Mouse (Mus musculus) ZHBTc4 (cell line): ENCODE measurements around the gene Thoc5.

ENCODE experiments used
- DNase-seq: peaks from one replicate; pipeline ENCODE4 v3.0.0-alpha.2; 2011; ENCODE audit warnings: low read depth, low spot score

Thoc5 gene

DNA sequence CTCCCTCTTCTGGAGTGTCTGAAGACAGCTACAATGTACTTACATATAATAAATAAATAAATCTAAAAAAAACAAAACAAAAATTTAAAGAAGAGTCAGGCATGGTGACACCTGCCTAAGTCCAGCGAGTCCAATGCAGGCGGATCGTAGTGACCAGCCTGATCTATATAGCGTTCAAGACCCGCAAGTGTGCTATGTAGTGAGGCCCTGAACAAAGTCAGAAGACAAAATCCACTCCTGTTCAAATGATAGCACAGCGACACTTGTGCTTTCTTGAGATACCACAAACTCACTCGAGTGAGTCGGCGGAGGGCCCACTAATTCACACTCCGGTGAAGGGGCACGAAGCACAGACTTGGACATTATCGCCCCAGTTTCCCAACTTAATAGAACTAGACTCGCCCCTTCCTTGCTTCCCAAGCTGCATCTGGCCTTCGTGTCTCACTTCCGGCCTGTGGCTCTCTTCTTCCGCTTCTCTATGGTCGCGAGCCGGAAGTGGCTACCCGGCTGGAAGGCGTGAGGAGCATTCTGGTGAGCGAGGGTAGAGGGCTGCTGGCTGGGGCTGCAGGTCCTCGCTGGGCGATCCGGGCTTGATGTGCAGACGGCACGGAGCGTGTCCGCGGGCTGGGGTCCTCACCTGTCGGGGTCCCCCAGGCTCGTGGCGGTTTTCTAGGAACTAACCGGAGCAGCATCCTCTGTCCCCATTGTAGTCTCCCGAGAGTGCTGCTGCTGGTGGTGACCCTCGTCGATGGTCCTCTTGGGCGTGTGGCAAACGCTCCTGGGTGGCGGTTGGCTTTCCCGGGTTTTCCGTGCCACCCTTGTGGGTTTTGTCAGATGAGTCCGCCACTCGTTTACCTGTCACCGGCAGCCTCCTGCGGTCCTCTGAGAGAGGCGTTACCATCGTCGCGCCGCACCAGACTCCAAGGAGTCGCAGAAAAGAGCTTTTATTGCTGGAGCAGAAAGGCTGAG is at the start of gene Thoc5:
Gene Thoc5, plus strand, starts transcription at position 473 of the 969 bp plus-strand sequence.
- DNase-seq = peak; percentile 84

DNA sequence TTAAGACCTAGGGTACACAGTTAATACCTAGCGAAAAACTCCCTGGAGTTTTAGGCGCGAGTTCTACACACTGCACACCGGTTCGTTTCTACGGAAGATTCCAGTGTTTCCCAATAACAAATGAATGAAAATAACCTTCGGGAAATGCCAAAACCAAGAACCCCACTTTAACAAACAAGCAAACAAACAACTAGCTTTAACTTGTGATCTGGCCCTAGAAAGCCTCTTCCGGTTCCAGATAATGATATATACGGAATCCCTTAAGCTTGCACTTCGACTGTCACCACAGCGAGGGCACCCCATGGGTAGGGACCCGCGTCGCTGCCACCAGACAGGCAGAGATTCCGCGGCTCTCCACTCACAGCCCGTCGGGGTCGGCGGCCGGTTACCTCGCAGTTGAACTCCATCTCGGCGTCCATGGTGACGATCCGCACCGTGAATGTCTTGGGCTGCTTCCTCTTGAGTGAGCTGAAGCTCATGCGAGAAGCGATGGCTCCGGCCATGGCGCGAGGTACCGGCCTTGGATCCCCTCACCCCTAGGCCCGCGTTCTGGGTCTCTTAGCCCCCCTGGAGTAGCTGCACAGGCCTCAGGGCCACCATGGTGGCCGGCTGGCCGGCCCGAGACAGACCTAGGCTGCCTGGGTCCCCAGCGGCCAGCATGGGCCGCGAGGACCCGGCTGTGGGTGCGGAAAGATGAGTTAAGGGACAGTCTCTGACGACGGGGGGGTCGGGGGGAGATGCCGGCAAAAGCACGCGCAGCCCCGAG is 46.5 kb upstream of the Thoc5 start:
- DNase-seq = peak; percentile 57

DNA sequence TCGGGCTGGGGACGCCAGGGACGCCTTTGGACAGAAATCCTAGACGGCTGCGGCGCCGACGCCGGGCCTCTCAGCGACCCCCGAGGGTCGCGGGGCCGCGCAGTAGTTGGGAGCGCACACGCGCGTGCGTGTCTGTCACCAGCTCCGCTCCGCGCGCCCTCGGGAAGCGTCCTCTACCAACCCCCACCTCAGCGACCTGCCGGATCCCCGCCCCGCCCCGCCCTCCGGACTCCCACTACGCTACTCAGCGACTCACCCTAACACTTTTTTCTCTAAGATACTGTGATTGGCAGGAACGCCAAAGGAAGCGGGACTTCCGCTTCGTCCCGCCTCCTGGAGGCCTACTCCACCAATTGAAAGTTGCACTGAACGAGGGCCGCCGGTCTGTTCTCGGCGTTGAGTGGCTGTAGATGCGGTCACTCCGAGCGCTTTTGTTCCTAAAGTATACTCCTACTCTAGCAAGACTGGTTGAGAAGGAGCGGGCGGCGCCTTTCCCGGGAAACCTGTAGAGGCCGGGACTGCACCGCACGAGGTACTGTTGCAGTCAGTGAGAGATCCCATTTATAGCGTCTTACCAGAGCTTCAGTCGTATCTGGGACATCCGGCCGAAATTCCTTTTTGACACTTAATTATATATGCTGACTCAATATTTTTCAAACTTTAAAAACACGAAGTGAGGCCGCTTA is 45.7 kb upstream of the Thoc5 start, which contains the start of gene Nf2:
Gene Nf2, minus strand, starts transcription at position 279 of the 686 bp plus-strand sequence.
- DNase-seq = peak; percentile 100

GRCm38 (mm10) chr11:4850404-4850803 is 44.7 kb upstream of the Thoc5 start:
- no peak for DNase-seq

DNA sequence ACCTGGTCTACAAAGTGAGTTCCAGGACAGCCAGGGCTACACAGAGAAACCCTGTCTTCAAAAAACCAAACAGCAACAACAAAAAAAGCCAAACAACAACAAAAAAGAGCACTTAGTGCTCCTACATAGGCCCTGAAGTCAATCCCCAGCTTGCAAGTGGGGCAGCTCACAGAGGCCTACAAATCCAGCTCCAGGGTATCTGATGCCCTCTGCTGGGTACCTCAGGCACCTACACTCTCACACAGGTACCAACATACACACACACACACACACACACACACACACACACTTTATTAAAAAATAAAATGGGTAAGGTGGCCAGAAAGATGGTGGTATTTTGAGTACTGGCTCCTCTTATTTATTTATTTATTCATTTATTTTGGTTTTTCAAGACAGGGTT is 42.1 kb upstream of the Thoc5 start:
- peak; percentile 78 for DNase-seq

- DNase-seq = no peak
These were observed 40.9 kb upstream of the Thoc5 start for GRCm38 (mm10) chr11:4854181-4854580.

DNA sequence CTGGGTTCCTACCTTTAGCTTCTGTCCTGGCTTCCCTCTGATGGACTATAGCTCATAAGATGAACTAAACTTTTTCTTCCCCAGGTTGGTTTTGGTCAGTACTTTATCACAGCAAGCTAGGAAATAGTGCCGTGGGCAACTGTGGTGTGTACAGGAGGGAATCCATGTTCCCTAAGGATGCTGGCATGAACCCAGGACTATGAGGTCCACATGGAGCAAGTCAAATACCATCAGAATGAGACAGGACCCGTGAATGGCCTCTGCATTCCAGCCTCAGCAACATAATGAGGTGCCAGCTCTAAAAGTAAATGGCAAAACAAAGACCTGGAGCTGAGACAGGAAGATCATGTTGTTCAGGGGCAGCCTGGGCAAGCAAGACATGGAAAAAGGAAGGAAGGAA is 36.7 kb upstream of the Thoc5 start:
- DNase-seq = no peak

GRCm38 (mm10) chr11:4860986-4861385 is 34.1 kb upstream of the Thoc5 start:
- peak; percentile 38 for DNase-seq

GRCm38 (mm10) chr11:4861816-4862604 is 33.1 kb upstream of the Thoc5 start:
- DNase-seq = peak; percentile 55

DNA sequence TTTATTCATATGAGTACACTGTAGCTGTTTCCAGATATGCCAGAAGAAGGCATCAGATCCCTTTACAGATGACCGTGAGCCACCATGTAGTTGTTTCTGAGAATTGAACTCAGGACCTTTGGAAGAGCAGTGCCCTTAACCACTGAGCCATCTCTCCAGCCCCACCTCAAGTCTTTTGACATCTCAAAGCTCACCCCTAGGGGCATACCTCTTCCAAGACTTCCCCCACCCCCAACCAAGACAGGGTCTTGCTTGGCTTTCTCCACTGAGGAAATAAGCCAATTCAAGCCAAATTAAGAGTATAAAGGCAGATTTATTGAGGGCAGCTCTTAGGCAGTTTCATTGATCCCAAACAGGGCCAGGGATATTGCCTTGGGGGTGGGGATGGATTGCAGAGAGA is 32.4 kb upstream of the Thoc5 start:
- no peak for DNase-seq

DNA sequence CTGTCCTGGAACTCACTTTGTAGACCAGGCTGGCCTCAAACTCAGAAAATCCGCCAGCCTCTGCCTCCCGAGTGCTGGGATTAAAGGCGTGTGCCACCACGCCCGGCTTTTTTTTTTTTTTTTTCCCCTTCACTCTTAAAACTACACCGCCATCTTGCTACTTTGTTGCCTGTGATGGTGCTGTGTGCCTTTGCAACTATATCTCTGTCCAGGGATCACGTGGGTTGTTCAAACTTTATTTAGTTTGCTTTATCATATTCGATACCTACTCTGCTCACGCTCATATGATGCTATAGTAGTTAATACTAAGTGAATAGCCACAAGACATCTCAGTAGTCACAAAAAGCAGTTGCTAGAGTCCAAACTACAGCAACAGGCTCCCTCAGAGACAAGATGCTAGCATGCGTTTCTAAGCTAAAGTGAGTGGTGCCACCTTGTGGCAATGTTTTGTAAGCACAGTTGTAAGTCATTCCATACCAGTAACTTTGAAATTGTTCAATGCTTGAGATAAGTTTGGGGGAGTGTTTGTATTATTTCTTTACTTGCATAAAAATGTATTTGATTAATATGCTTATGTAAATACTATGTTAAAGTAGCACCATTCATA is 29.4 kb upstream of the Thoc5 start:
- DNase-seq = peak; percentile 88

GRCm38 (mm10) chr11:4873755-4874475 is 21.2 kb upstream of the Thoc5 start, which contains the start of gene Nipsnap1:
TSS of gene Nipsnap1 (plus strand) at chr11:4873951.
- DNase-seq = peak; percentile 93

DNA sequence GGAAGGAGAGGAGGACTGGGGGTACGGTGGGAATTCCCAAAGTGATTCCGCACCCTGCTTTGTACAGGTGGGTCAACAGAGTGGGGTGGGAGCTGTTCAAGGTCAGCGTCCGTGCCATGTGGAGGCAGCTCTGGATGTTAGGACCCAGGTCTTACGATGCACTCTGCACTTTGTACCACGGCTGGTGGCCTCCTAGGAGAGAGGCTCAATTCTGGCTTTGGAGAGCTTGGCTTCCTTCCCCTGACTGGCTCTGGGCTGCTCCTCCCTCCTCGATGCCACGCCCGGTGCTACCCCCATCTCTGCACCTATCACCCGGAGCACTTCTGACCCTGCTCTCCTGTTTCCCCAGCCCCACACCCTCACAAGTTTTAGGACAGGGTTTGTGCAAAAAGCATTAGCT is 20.6 kb upstream of the Thoc5 start:
- peak; percentile 55 for DNase-seq

- no peak for DNase-seq
These were observed 14.0 kb upstream of the Thoc5 start for GRCm38 (mm10) chr11:4881087-4881486.

- DNase-seq = peak; percentile 88
These were observed 12.1 kb upstream of the Thoc5 start for GRCm38 (mm10) chr11:4882892-4883627.

GRCm38 (mm10) chr11:4885385-4885903 is 9.7 kb upstream of the Thoc5 start:
- peak; percentile 74 for DNase-seq

DNA sequence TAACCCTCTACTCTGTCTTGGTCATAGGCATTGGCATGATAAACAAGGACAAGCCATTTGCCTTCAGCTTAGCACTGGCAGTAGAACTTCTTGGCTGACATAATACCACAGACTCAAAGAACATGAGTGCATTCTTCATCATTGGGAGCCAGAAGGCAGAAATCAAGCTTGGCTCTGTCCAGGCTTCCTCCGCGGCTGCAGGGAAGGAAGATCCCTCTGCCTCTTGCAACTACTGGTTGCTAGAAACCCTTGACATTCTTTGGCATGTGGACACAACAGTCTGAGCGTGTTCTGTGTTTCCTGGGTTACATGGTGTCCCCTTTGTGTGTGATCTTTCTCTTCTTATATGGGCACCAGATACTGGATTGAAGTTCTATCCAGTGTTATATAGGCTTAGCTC is 8.1 kb upstream of the Thoc5 start:
- DNase-seq = no peak

DNA sequence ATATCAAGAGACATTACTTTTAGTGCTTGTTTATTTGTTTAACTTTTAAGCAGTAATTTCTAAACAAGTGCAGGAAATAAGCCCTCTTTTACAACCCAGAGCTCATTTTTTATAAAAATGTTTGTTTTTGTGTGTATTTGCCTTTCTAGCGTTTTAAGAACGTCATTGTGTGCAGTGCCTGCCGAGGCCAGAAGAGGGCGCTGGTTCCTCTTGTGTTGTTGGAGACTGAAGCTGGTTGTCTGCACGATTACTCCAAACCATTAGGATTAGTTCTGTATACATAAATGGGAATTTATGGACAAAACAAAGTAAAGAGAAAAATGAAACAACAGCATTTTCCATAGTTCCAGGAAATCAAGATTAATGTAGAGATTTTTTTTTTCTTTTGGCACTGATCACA is 5.3 kb downstream of the Thoc5 start:
- peak; percentile 86 for DNase-seq

DNA sequence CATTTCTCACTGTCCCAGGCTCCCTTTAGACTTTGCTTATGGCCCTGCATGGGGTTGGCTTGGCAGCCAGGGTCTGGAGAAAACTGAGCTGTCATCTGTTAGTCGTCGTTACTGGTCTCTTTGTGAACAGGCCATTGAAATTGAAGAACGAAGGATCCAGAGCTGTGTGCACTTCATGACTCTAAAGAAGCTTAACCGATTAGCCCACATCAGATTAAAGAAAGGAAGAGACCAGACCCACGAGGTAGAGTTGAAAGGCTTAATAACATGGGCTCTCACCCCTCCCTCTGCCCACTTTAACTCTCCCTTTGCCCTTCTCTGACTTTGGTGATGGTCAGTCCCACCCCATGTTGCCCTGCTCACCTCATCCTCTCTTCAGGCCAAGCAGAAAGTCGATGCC is 6.8 kb downstream of the Thoc5 start:
- no peak for DNase-seq
